Mouse (Mus musculus): ENCODE results near the gene AF067063. TPM values are rescaled to one million over a fixed set of nuclear protein-coding genes. Genes with fewer than 3 reads are reported as not detected.

AF067063 gene
- total RNA-seq, 2 experiments from 2014 or later: not detected

Other genes starting within 250 kb of the AF067063 start
- 1 to 10 TPM; 1.0 to 1.1 TPM for gene Ccl28, start 206.4 kb downstream of the AF067063 start, total RNA-seq (2021)
- gene Hmgcs1, start 139.8 kb downstream of the AF067063 start, total RNA-seq (2021): 100 to 1,000 TPM; 301 to 304 TPM
- gene Nim1k, start 74.3 kb downstream of the AF067063 start, total RNA-seq (2021): 10 to 100 TPM; 13.6 to 16.3 TPM
- 10 to 100 TPM; 44.2 to 48.2 TPM for gene Zfp131, start 39.3 kb downstream of the AF067063 start, total RNA-seq (2021)
- gene D13Ertd608e, start 5.8 kb upstream of the AF067063 start, total RNA-seq (2021): not detected
- not detected for gene Tcstv1, start 64.6 kb upstream of the AF067063 start, total RNA-seq (2021)
- gene Gm21761, start 99.1 kb upstream of the AF067063 start, total RNA-seq (2021): not detected
- gene B020031M17Rik, start 120.6 kb upstream of the AF067063 start, total RNA-seq (2021): not detected
- gene Gm36079, start 196.8 kb upstream of the AF067063 start, total RNA-seq (2021): not detected
- gene Gm21188, start 222.0 kb upstream of the AF067063 start, total RNA-seq (2021): not detected

Measured in left cerebral cortex, postnatal 25 days (tissue).